Mouse (Mus musculus) hindbrain, embryonic 15.5 days (tissue): ENCODE results near the gene Ogdhl. TPM values are rescaled to one million over a fixed set of nuclear protein-coding genes. Genes with fewer than 3 reads are reported as not detected.
"Not testable (repeated sequence)": the region's sequence is repeated elsewhere in the genome, so short reads cannot be mapped to it uniquely, and the experiment has no call there.

Experiments
- ATAC-seq: fragments of 200-750 bp; cut with Nextera tagmentation; 2 replicates; pipeline ENCODE4 v1.8.0; 2017; ENCODE audit warnings: low read depth, moderate number of reproducible peaks, moderate TSS enrichment; ENCODE audit not compliant: low FRiP score
- H3K27ac ChIP-seq: fragments of 300-500 bp; sonication (generic); replicated peaks from 2 replicates; pipeline ENCODE4 v1.5.1; 2015; ENCODE audit warnings: mild to moderate bottlenecking, inconsistent platforms
- H3K27me3 ChIP-seq: fragments of 300-500 bp; sonication (generic); 2 replicates; pipeline ENCODE4 v1.6.1; 2015; ENCODE audit warnings: control low read depth, inconsistent platforms
- H3K36me3 ChIP-seq: fragments of 300-500 bp; sonication (generic); 2 replicates; pipeline ENCODE4 v1.6.1; 2015; ENCODE audit warnings: control low read depth, inconsistent platforms
- H3K4me1 ChIP-seq: fragments of 300-500 bp; sonication (generic); replicated peaks from 2 replicates; pipeline ENCODE4 v1.6.1; 2015; ENCODE audit warnings: control low read depth, inconsistent platforms
- H3K4me2 ChIP-seq: fragments of 300-500 bp; sonication (generic); 2 replicates; pipeline ENCODE4 v1.6.1; 2015; ENCODE audit warnings: moderate library complexity, mild to moderate bottlenecking, inconsistent platforms
- H3K4me3 ChIP-seq: fragments of 300-500 bp; sonication (generic); 2 replicates; pipeline ENCODE4 v1.5.1; 2015; ENCODE audit warnings: mild to moderate bottlenecking, inconsistent platforms
- H3K9ac ChIP-seq: fragments of 300-500 bp; sonication (generic); 2 replicates; pipeline ENCODE4 v1.6.1; 2015; ENCODE audit warnings: inconsistent platforms
- H3K9me3 ChIP-seq: fragments of 300-500 bp; sonication (generic); 2 replicates; pipeline ENCODE4 v1.6.1; 2016; ENCODE audit warnings: control low read depth, inconsistent platforms
- WGBS: fragments of 180-500 bp; shearing (Covaris S2); methylation state at CpG from one replicate; pipeline ENCODE4 v1.1.7; 2015; 5-methylcytosine and 5-hydroxymethylcytosine counted together
- polyA plus RNA-seq: library from polyadenylated mRNA; unstranded; fragments of >200 nt; fragmentation: Nextera tagmentation; extraction: Ambion mirVana; gene quantifications from 2 replicates; pipeline ENCODE4 v1.2.1, GENCODE M21; 2015

Gene Ogdhl
- polyA plus RNA-seq, 1 experiment from 2014 or later = 23.7 TPM

DNA sequence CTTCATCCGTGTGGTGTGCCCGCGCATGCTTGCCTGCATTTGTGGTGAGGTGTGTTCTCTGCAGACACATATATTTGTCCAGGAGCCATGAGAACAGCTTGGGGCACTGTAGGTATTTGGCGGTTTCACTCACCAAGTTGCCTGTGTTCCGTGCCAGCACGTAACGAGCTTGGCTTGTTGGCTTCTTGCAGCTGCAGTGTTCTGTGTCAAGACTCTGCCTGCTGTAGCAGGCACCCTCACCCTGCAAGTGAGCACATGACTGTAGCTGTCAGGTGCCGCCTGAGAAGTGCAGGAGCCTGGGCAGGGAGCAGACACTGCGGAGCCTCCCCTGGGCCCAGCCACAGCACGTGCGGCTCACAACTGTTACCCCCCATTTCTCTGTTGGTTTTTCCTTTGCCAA is 14.7 kb downstream of the Ogdhl start:
- Histone ChIP-seq H3K36me3 (peaks cover 23% of the 10 kb centered on the region), H3K4me3 (no peak overlapping the region), H3K27ac (no peak overlapping the region), H3K27me3 (no peaks in the 10 kb centered on the region), H3K9me3 (no peaks in the 10 kb centered on the region), H3K4me1 (no peaks in the 10 kb centered on the region), H3K9ac (no peak overlapping the region), H3K4me2 (no peak overlapping the region)
- 65% methylated on average over 11 of the region's 11 CpGs for WGBS
- ATAC-seq = peak; percentile 47; the same call in 1 of the 2 replicates

DNA sequence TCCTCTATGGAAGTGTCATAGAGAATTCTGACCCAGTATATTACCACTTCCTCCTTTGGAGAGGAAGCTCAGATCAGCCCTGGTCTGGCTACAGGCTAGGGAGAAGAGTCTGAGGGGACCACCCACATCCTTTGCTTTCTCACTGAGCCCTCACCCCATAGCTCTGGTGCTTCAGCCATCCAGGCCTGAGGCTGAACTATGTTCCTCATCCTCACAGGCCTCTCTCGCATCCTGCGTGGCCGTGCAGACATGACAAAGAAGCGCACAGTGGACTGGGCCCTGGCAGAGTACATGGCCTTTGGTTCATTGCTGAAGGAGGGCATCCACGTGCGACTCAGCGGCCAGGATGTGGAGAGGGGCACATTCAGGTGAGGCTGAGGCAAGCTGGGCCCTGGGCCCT is 20.0 kb downstream of the Ogdhl start:
- H3K27me3 ChIP-seq = no peaks in the 10 kb centered on the region
- H3K9ac ChIP-seq = no peak overlapping the region
- H3K27ac ChIP-seq = no peak overlapping the region
- ATAC-seq = no peak
- 98% methylated on average over 7 of the region's 7 CpGs for WGBS
- no peaks in the 10 kb centered on the region for H3K4me1 ChIP-seq
- no peak overlapping the region for H3K4me2 ChIP-seq
- no peaks in the 10 kb centered on the region for H3K9me3 ChIP-seq
- no peak overlapping the region for H3K4me3 ChIP-seq
- peaks cover 31% of the 10 kb centered on the region for H3K36me3 ChIP-seq

DNA sequence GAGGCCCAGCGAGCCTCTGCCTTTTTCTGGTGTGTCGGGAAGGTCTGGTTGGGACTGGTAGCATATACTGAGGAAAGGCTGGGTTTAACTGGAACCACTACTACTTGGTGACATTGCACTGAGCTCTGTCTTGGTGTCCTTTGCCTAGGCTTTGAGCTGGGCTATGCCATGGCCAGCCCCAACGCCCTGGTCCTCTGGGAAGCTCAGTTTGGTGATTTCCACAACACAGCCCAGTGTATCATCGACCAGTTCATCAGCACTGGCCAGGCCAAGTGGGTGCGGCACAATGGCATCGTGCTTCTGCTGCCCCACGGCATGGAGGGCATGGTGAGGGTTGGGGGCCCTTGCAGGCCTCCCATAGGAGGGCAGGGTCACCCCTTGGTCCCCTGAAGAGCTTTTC is 22.4 kb downstream of the Ogdhl start:
- peaks cover 17% of the 10 kb centered on the region for H3K36me3 ChIP-seq
- H3K4me2 ChIP-seq = no peak overlapping the region
- no peaks in the 10 kb centered on the region for H3K4me1 ChIP-seq
- H3K27ac ChIP-seq = no peak overlapping the region
- no peak overlapping the region for H3K9ac ChIP-seq
- ATAC-seq = no peak
- 95% methylated on average over 7 of the region's 7 CpGs for WGBS
- H3K27me3 ChIP-seq = no peaks in the 10 kb centered on the region
- no peak overlapping the region for H3K4me3 ChIP-seq
- H3K9me3 ChIP-seq = no peaks in the 10 kb centered on the region

DNA sequence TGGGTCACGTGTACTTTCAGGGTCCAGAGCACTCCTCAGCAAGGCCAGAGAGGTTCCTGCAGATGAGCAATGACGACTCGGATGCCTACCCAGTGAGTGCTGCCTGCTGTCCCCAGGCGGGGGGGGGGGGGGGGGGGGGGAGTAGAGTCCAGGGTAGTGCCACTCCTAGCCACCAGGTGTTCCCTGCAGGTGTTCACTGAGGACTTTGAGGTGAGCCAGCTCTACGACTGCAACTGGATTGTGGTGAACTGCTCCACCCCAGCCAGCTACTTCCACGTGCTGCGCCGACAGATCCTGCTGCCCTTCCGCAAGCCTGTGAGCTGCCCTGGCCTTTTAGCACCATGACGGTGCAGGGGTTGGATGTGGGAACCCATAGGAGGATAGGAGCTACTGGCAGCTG is 22.9 kb downstream of the Ogdhl start:
- H3K9me3 ChIP-seq = no peaks in the 10 kb centered on the region
- no peak overlapping the region for H3K9ac ChIP-seq
- H3K36me3 ChIP-seq = peaks cover 14% of the 10 kb centered on the region
- no peaks in the 10 kb centered on the region for H3K27me3 ChIP-seq
- 88% methylated on average over 9 of the region's 10 CpGs for WGBS
- no peaks in the 10 kb centered on the region for H3K4me1 ChIP-seq
- ATAC-seq = no peak
- no peak overlapping the region for H3K4me2 ChIP-seq
- no peak overlapping the region for H3K4me3 ChIP-seq
- no peak overlapping the region for H3K27ac ChIP-seq

- no peaks in the 10 kb centered on the region for H3K4me1 ChIP-seq
- H3K27me3 ChIP-seq = no peaks in the 10 kb centered on the region
- WGBS = 93% methylated on average over 9 of the region's 9 CpGs
- H3K4me2 ChIP-seq = no peak overlapping the region
- H3K36me3 ChIP-seq = peaks cover 9% of the 10 kb centered on the region
- H3K4me3 ChIP-seq = no peak overlapping the region
- H3K9me3 ChIP-seq = no peaks in the 10 kb centered on the region
- no peak overlapping the region for H3K27ac ChIP-seq
- no peak for ATAC-seq
- no peak overlapping the region for H3K9ac ChIP-seq
Observed at GRCm38 (mm10) chr14:32347307-32347706, 25.5 kb downstream of the Ogdhl start.

- not testable (repeated sequence) for H3K27me3 ChIP-seq, H3K9ac ChIP-seq, ATAC-seq, H3K4me2 ChIP-seq, H3K27ac ChIP-seq, H3K36me3 ChIP-seq, H3K9me3 ChIP-seq, H3K4me3 ChIP-seq, H3K4me1 ChIP-seq
- 32% methylated on average over 6 of the region's 6 CpGs for WGBS
Observed at GRCm38 (mm10) chr14:32351181-32351920, 29.5 kb downstream of the Ogdhl start.

DNA sequence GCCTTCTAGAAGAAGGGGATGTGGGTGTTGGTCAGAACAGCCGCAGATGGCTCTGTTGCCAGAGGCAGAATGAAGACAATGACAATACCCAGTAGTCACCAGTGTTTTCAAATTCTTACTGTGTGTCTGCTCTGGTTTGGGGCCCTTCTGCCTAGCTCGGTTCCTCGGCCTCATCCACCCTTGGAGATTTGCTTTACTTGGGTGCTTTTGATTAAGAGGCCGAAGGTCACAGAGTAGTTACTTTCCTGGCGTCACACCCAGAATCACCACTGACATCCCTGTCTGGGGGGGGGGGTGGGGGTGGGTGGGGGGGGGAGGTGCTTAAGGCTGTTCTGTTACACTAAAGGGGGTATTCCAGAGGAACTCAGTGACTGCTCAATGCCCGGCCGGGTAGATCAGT is 42.5 kb downstream of the Ogdhl start:
- Histone ChIP-seq H3K36me3 (no peaks in the 10 kb centered on the region), H3K9me3 (no peaks in the 10 kb centered on the region), H3K4me1 (no peaks in the 10 kb centered on the region), H3K9ac (no peak overlapping the region), H3K27ac (no peak overlapping the region), H3K27me3 (no peaks in the 10 kb centered on the region), H3K4me2 (no peak overlapping the region), H3K4me3 (no peak overlapping the region)
- WGBS = 61% methylated on average over 7 of the region's 7 CpGs
- no peak for ATAC-seq

DNA sequence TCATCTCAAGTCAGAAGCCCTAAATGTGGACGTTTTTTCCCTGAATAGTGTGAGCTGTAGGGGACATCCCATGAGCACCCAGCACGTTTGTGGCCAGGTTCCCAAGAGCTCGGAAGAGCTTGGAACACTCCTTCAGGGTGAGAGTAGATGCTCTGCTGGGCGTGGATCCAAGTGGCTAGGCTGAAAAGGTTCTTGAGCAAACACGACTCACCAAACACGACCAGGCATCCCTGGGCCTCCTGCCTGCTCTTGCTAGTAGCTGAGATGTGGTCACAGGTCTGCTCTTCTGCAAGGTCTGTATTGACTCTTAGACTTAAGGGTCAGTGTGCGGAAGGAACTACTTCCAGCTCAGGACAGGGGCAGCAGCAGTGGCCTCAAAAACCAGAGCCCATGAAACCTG is 47.9 kb downstream of the Ogdhl start:
- no peak for ATAC-seq
- Histone ChIP-seq H3K9me3 (no peaks in the 10 kb centered on the region), H3K27ac (no peak overlapping the region), H3K4me2 (no peak overlapping the region), H3K9ac (no peak overlapping the region), H3K4me1 (no peaks in the 10 kb centered on the region), H3K27me3 (no peaks in the 10 kb centered on the region), H3K4me3 (no peak overlapping the region), H3K36me3 (no peaks in the 10 kb centered on the region)
- 72% methylated on average over 7 of the region's 7 CpGs for WGBS

- WGBS = 82% methylated on average over 2 of the region's 2 CpGs
- no peak overlapping the region for H3K4me2 ChIP-seq
- no peaks in the 10 kb centered on the region for H3K36me3 ChIP-seq
- H3K27me3 ChIP-seq = no peaks in the 10 kb centered on the region
- H3K9ac ChIP-seq = no peak overlapping the region
- ATAC-seq = no peak
- H3K27ac ChIP-seq = no peak overlapping the region
- H3K4me3 ChIP-seq = no peak overlapping the region
- H3K4me1 ChIP-seq = no peaks in the 10 kb centered on the region
- H3K9me3 ChIP-seq = no peaks in the 10 kb centered on the region
Observed at GRCm38 (mm10) chr14:32372510-32372909, 50.7 kb downstream of the Ogdhl start.

DNA sequence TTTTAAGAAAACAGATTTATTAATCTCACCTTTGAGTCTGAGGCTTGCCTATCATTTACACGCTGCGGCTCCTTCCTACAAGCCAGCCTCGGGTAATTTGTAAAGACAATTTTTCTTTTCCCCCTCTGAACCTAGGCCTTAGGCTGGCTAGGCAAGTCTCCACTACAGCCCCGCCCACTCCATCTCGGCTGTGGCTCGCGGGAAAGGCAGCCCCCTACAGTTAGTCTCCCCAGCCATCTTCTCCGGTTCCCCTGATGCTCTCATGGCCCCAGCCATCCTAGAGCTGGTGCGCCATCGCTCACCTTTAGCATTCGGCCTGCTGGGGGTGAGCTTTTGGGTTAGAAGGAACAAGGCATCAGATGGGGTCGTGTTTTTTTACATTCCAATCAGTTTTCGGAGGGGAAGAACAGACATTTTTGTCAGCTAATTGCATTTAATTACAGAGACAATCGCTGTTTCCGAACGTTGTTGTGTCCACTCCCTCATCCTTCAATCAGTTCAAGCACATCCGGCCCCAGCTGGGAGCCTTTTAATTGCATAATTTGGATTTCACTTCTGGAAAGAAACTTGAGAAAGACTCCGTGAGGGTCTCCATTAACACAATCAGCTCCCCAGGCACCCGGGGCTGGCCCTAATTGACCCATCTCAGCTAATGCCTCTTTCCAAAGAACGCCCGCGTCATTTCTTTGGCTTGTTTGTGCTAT is 57.7 kb downstream of the Ogdhl start:
- H3K4me3 ChIP-seq = no peak overlapping the region
- no peak overlapping the region for H3K27ac ChIP-seq
- H3K9me3 ChIP-seq = no peaks in the 10 kb centered on the region
- peak overlapping the region; percentile 14 for H3K4me2 ChIP-seq
- H3K4me1 ChIP-seq = peaks cover 22% of the 10 kb centered on the region
- no peaks in the 10 kb centered on the region for H3K36me3 ChIP-seq
- H3K27me3 ChIP-seq = no peaks in the 10 kb centered on the region
- 11% methylated on average over 22 of the region's 22 CpGs for WGBS
- no peak for ATAC-seq
- H3K9ac ChIP-seq = no peak overlapping the region

DNA sequence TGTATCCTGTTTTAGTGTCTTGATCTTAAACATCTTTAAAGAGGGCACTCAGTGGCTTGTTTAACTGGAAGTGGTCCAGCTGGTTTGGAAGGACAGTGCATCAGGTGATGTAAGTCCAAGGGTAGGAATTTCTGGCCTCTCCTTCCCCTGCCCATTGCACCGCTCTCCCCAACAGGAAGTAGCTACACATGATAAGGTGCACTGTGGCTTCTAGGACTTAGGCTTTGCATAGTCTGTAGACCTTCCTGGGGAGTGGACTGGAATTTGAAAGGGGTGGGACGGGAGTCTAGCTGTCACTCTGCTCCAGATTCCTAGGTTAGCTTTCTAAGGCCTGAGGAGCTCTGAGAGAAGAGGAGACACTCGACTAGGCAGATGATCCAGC is 58.3 kb downstream of the Ogdhl start:
- H3K36me3 ChIP-seq = no peaks in the 10 kb centered on the region
- no peak overlapping the region for H3K9ac ChIP-seq
- H3K4me2 ChIP-seq = no peak overlapping the region
- H3K27ac ChIP-seq = no peak overlapping the region
- H3K4me3 ChIP-seq = no peak overlapping the region
- H3K27me3 ChIP-seq = no peaks in the 10 kb centered on the region
- H3K4me1 ChIP-seq = peaks cover 22% of the 10 kb centered on the region
- WGBS = 49% methylated on average over 3 of the region's 3 CpGs
- no peaks in the 10 kb centered on the region for H3K9me3 ChIP-seq
- no peak for ATAC-seq

DNA sequence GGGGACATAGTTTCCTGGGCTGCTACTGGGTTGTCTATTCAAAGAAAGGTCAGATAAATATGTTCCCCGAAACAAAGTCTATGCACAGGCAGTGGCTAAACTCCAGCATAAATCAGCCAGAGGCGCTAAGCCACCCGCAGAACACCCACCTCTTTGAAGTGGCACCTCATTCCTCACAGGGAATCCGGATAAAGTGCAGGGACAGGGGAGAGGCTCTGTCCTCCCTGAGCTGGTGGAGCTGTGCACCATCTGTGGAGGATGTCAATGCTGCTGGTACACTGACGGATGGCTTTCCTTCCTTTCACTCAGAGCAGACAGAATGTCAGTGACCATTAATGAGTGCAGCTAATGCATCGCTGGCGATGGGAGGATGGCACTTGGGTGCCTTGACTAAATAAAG is 59.2 kb downstream of the Ogdhl start:
- WGBS = 19% methylated on average over 7 of the region's 7 CpGs
- no peaks in the 10 kb centered on the region for H3K27me3 ChIP-seq
- ATAC-seq = 0 out of 2 replicates have a peak, but pooled peaks have one; percentile 49

More for the DNA sequence above, 59.2 kb downstream of the Ogdhl start:
- H3K4me1 ChIP-seq = peaks cover 22% of the 10 kb centered on the region
- H3K4me2 ChIP-seq = peak overlapping the region; percentile 23; the same call in 1 of the 2 replicates
- no peak overlapping the region for H3K27ac ChIP-seq
- H3K36me3 ChIP-seq = no peaks in the 10 kb centered on the region
- H3K9me3 ChIP-seq = no peaks in the 10 kb centered on the region
- H3K9ac ChIP-seq = no peak overlapping the region
- no peak overlapping the region for H3K4me3 ChIP-seq
